Mouse (Mus musculus) embryo, embryonic 9.5 days (tissue): ENCODE results near the gene Ntpcr.

ENCODE experiments used
- DNase-seq: peaks from one replicate; pipeline ENCODE4 v3.0.0-alpha.2; 2017; ENCODE audit errors: extremely low spot score

The Ntpcr gene

DNA sequence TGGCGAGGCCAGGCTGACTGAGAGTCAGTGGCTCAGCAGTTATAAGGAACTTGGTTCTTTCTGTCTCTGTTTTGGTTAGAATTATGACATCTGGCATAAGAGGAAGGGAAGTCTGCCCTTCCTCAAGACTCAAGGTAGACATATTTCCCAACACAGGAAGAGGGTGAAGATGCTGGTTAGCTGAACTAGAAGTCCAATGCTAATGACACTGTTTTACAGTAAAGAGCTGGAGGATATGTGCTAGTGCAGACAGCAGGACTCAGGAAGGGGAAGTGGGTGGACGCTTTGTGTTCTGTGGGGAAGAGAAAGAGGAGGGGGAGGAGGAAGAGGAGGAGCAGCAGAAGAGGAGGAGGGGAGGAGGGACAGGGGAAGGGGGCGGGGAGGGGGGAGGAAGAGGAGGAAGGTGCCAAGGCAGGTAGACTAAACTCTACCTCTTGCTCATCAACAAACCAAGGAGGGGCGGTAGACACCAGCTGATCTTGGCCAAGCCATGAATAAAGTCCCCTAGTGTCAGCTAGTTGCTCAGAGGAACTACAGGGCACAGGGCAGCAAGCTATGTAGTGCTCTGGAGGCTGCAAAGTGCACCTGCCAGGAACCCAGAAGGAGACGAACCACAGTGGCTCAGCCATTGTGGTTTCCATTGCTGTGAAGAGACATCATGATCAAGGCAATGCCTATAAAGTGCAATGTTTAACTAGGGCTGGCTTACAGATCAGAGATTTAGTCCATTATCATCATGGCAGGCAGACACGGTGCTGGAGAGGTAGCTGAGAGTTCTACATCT is 4.5 kb upstream of the Ntpcr start:
- DNase-seq = no peak

DNA sequence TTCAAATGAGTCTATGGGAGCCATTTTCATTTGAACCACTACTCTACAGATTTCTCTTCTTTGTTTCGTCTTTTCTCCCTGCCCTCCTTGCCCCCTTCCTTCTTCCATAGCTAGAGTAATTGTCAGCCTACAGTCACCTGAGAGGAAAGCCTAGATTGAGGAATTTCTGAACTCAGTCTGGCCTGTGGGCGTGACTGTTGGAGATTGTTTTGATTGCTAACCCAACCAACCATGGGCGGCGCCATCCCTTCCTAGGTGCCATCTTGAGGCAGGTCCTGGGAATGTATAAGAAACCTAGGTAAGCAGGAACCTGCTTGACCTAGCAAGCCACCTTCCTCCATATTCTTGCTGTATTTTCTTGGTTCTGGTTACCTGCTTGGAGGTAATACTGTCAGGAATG is 3.6 kb upstream of the Ntpcr start:
- no peak for DNase-seq

DNA sequence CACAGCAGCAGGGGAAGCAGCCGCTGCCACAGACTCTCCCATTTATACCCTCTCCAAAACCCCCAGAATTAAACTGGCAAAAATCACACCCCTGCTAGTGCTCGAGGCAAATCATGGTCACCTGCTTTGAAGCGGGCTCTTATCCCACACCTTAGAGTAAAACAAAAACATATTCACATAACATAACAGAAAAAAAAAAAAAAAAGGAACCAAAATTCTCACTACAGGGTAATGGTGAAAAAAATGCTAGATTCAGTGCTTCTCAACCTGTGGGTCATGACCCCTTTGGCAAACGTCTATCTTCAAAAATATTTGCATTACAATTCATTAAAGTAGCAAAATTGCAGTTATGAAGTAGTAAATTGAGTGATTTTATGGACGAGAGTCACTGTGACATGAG is 2.8 kb upstream of the Ntpcr start:
- no peak for DNase-seq

DNA sequence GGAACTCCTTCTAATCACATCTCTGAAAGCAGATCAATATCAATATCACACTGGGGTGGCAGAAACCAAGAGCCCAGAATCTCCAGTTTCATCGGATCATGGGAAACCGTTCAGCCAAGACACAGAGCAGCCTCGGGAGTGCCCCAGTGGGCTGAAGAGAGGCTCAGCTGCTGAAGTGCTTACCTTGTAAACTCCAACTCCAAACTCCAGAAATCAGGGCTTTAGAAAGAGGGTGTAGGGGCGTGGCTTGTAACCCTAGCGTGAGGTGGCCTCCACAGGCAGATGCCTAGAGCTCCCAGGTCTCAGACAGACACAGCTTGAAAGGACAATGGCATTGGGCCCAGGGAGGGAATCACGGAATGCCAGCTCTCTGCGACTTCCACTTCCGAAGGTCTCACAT is 2.0 kb upstream of the Ntpcr start:
- no peak for DNase-seq

DNA sequence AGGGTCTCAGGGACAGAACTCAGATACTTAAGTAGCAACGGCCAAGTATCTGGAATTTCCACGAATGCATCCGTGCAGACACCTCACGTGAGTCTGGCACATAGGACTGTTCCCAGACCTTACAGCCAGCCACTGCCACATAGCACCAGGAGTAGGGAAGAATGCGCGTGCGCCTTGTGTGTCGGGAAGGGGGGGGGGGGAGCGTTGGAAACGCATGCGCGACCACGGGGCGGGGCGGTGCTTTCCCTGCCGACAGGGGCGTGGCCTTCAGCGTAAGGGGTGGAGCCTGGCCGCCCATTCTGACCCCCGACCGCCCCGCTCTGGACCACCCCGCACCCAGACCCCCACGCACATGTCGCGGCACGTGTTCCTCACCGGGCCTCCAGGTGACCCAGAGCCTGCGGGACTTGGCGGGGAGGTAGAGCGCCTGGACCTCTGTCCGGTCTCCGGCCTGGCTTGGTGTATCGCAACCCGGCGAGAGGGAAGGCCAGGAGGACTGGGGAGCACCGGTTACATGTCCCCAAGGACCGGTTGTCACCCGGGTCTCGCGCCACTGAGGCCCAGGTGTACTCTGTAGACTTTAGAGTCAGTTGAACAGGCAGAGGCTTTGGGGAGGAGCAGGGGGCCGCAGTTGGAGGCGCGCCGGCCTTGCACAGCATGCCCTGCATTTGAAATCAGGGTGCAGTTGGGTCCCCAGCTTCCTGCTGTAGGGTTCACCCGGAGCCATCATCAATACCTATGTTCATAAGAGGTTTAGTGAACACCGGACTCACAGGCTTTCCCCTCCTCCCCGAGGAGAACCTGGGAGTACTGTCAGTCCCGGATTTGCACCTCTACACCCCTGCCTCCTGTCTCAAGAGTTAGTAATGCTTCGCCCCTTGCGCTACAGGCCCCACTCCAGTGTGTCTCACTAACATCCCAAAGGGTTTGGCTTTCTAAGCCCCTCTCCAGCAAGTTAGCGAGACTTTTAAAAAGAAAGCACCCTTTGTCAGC is 4.5 kb downstream of the Ntpcr start:
- DNase-seq = peak; percentile 93

DNA sequence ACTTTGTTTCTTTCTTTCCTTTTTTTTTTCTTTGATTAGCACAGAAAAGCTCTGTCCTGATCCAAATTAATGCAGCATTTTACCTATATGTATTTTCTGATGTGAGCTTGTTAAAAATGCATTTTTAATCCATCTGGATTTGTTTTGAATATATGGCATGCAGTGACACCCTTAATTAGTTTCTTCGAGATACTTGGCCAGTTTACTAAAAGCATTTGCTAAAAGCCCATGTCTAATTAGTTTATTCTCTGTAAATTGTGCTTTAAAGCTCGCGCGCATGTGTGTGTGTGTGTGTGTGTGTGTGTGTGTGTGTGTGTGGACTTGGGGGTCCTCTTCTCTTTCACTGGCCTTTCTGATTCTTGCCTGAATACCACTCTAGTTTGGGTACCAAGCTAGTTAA is 9.2 kb downstream of the Ntpcr start:
- DNase-seq = no peak

DNA sequence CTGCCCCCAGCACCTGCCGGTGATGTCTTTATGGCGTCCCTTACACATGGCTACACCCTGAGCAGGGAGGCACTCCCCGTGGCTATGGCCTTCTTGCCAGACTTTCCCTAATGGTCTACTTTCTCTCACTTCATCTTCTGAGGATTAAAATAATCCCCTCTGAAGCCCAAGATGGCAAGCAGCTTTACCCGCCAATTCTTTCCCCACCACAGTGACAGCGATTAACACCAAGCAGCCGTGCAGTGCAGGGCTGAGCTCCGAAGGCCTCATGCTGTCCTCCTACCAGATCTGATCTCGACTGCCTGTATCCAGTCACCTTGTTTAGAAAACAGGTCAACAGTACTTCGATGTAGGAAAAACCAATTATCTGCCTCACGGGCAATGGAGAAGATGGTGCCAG is 10.9 kb downstream of the Ntpcr start:
- DNase-seq = no peak

DNA sequence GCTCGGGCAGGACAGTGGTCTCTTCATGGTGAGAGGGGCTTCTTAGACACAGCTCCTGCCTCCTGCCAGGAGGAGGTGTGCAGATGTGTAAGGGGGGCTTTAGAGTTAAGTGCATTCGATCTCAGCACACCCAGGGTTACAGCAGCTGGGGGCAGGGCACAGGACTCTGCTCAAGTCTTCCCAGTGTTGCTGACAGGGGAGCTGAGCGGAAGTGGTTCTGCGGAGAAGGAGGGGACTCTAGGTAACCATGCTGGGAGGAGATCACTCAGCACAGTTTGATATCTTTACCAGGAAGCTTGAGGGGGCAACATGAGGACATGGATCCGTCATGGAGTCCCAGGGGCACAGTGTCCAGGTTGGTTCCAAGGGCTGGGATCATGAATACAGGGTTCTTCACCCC is 11.6 kb downstream of the Ntpcr start:
- no peak for DNase-seq

DNA sequence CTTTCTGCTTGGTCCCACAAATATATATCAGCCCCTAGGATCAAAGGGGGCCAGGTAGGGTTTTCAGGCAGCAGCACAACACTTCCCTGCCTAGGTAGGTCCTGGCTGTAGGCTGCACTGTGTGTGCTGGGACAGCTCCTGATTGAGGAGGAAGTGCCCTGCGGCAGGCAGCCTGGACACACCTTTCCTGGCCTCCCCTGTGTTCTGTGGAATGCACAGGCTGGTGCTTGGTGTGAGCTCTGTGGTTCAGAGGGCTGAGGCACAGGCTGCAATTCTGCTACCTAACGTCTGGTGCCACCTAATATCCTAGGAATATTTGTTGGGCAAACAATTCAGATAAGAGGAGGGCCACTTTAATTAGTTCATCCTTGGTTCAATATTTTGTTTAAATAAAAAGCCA is 12.1 kb downstream of the Ntpcr start:
- DNase-seq = no peak

DNA sequence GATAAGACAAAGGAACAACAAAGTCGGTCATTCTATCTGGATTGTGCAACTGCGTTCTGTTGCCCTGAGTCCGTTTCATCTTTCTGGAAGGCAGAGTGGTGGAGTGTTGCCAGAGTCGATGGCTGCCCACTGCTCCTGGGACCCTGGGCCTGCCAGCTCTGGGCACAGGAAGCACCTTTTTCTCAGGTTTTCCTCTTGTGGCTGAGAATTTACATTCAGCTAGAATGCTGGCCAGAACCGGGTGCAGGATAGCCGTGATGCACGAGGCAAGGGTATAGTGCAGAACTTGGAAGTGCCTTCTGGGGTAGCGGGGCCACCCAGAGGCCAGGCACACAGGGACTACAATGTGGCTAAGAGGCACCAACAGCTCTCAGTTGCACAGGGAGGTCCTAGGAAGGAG is 12.6 kb downstream of the Ntpcr start:
- no peak for DNase-seq

DNA sequence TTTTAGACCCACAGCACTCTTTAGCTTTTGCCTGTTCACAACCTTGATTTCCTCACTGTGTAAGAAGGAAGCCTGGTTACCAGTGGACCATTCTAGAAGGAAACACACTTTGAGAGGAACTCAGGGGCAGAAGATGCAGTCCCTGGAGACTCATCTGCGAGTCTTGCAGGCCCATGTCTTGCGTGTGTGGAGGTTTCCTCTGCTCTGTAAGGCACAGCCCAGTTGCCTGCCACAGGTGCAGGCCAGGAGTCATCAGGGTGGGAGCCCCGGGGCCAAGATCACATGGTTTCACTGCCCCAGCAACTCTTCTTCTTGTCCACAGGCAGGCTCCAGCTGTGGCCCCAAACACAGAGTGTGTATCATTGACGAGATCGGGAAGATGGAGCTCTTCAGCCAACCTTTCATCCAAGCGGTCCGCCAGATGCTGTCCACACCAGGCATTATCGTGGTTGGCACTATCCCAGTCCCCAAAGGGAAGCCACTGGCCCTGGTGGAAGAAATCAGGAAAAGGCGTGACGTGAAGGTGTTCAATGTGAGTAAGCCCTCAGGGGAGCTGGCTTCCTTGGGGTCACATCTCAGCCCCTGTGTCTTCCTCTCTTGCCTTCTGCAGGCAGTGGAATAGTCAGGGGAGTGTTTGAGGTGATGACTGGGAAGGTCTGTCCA is 15.3 kb downstream of the Ntpcr start:
- DNase-seq = no peak

DNA sequence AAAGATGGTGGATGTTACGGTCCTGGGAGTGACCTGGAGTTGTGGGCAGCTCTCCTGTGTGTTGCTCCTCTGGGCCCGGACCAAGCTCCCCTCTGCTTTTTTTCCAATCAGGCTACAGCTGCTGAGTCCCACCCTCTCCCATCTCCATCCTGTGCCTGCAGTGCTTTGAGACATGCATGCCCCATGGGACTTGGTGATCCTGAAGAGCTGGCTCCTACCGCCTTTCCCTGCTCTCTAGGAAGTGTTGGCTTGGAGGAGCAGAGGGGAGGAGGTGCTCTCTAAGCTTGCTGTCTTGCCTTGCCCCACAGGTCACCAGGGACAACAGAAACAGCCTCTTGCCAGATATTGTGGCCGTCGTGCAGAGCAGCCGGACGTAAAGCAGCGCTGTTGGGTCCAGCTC is 17.6 kb downstream of the Ntpcr start:
- DNase-seq = no peak

DNA sequence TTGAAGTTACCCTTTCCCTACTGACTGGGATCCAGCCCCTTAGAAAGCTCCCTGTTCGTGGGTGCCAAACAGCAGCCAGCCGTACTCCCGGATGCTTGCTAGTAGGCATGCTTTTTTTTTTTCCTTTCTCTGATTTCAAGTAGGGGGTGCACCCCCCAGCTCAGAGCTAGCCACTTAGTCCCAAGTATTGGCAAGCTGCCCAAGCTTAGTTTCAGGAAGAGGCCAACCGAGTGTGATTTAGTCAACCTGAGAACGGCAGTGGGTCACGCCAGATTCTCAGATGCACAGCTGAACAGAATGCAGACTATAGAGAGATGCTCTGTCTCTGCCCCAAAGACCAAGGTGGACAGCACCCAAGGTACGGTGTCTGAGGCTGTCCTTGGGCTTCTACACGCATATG is 21.1 kb downstream of the Ntpcr start:
- DNase-seq = no peak

DNA sequence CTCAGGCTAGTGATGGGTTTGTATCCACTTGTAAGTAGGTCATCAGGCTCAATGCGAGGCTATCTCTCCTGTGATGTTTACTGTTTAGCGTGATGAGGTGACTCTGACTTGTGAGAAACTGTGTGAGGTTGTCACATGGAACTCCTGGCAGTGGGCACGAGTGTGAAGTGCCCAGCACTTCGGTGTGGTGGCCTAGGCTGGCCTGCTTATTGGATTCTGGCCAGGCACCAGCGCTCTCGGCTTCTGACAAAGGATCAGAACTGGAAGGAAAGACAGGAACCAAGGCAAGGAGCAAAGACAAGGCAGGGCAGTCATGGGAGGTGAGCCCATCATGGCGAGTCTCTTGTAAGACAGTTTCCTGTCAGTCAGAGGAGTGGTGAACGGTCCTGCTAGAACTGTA is 26.1 kb downstream of the Ntpcr start:
- no peak for DNase-seq

DNA sequence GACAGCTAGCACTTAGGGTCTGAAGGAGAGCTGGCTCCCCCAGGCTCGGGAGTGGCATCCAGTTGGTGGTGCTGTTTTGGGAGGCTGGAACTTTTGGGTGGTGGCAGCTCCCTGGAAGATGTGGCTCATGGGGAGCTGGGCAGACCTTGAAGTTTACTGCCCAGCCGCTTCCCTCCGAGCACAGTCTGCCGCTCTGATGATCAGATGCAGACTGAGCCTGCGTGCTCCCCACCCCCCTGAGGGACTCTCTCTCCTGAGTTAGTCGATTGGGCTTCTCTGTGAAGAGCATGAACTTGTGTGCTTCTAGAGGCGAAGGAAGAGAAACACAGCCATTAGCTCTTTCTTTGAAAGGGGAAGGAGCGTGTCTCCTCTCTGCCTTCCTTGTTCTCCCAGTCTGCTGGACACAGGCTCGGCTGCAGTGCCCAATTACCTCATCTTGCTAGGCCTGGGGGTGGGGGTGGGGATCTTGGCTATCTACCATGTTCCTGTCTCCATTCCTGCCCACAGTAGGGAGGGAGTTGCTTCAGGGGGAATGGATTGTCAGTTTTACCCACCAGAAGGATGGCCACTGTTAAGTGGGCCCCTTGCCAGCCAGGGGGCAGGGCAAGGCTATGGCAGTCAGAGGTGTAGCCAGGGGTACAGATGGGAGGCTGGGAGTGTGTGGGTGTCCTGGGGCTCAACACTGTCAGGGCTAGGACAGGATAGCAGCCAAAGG is 26.8 kb downstream of the Ntpcr start:
- no peak for DNase-seq

DNA sequence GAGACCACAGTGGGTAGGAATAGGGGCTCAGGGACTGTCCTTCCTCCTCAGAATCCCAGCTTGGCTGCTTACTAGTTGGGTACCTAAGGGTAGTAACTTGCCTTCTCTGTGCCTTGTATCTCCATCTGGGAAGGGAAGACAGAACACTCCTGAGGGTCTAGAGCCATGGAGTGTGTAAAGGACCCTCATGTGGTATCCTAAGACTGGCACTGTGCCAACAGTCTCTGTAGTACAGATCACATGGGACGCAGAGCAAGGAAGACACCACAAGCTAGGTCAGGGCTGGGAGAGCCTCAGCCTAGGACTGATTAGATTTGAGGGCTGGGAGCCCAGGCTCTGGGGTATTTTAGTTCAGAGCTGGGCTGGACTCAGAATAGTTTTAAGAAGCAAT is 27.3 kb downstream of the Ntpcr start:
- DNase-seq = no peak

DNA sequence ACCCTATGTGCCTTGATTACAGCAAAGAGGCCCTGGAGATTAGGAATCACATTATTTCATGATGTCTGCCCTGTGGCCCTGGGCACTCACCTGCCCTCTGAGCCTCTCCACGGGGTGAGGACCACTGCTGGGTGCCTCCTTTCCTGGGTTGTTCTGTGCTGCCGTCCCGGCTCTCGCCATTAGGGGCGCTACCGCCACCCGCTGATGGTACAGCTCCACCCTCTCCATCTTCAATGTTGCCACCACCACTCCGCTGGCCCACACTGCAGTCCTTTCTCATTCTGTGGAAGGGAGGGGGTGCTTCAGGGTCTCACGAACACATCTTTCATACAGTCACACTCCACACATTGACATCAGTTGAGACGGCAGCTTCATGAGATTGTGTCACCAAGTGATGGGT is 29.3 kb downstream of the Ntpcr start:
- DNase-seq = no peak

DNA sequence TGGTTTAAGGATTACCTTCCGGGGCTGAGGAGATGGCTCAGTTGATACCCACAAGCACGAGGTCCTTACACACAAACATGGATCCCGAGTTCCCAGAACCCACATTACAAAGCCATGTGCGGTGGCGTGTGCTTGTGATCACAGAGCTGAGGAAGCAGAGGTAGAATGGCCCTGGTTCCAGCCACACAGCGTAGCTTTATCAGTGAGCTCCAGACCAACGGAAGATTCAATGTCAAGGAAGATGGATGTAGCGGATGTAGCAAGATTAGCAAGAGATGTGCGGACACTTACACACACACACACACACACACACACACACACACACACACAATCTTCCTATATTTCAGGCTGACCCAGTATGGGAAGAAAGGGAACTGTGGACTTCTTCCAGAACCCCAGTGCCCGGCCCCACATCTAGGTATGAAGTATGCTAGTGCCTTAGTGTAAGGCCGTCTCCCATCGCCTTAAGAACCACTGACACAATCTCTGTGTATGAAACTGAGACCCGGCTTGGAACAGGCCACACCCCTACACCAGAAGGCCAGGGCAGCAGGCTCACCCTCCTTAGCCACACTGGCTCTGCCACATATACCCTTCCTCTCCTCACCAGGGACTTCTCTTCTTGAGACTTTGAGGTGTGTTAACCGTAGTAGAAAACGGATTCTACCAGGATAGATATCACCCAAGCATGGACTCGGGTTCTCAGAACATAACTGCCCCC is 33.5 kb downstream of the Ntpcr start:
- no peak for DNase-seq

DNA sequence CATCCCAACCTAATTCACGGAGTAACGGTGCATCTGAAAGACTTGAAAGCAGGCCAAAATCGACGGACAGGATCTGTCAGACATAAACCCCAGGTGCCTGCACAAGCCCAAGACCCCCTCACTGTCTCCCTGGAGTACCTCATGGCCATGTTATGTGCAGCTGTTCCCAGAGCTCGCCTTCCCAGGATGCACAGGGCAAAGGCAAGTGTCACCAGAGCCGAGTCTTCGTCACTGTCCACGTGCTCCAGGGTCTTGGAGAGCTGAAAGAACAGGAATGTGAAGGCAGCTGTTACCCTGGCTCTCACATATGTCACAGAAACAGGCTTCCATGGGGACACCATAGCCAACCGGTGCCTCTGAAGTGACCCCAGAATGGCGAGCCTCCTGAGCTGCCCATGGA is 38.3 kb downstream of the Ntpcr start:
- no peak for DNase-seq

DNA sequence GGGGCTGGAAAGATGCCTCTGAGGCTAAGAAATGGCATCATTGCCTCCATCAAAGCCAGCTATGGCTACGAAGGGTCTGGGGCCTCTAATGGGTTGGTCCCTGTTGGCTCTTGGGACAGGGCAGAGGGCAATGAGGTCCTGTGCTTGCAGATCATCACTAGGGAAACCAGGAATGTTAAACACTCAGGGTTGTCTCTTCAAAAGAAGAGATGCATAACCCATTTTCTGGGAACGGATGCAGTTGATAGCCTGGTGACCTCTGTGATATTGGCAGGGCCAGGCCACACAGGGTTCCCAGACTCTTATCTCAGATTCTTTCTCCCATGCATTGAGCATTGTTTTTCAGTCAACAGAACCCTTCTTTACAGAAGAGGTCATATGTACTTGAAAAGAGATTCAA is 42.5 kb downstream of the Ntpcr start:
- DNase-seq = no peak

DNA sequence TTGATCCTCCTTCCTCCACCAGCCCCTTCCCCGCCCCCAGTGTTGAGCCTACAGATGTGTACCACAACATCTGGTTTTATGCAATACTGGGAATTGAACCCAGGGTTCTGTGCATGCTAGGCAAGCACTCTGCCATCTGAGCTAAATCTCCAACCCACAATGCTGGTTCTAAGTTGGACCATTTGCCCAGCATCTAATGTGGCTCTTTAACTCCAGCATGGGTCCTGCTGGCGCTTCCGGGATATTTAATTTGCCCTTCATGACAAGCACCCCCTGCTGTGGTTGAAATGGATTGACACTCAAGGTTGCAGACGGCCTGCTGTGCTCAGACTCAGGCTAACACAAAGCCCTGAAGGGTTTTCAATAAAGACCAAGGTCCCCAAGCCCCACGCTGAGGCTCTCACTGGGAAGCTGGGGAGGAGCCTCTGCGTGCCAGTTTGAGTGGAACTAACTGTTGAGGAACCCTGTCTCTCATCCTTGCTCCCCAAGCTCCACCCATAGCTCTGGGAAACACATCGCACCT is 43.6 kb downstream of the Ntpcr start:
- DNase-seq = no peak
